Mouse (Mus musculus) urinary bladder, adult 2 months (tissue): ENCODE measurements around the gene Saysd1. TPM values are rescaled to one million over a fixed set of nuclear protein-coding genes. Genes with fewer than 3 reads are reported as not detected.

Experiments used
- DNase-seq: peaks from one replicate; pipeline ENCODE4 v3.0.0; 2022; ENCODE audit warnings: low spot score
- polyA plus RNA-seq: library from polyadenylated mRNA; depleted of rRNA; stranded (reverse); fragments of >200 nt; gene quantifications from 2 replicates; pipeline ENCODE4 v1.2.3, GENCODE M21; 2012

Saysd1 gene
- polyA plus RNA-seq, 1 experiment, result 7.9 TPM

DNA sequence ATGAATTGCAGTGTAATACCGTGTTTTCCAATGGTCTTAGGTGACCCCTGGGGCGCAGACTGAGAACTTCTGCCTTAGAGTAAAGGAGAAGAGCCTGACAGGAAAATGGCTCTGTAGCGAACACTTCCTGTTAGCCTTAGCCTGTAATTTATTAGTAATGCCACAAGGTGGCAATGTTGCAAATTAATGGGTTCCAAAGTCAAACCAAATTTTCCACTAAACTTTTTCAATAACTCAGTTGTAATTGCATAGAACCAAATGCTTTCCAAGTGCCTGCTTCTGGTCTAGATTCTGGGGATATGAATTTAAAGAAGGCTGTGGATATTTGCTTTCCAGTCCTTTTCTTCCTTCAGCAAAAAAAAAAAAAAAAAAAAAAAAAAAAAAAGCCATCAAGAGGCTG lies 26.1 kb downstream of the Saysd1 start:
- no peak for DNase-seq

DNA sequence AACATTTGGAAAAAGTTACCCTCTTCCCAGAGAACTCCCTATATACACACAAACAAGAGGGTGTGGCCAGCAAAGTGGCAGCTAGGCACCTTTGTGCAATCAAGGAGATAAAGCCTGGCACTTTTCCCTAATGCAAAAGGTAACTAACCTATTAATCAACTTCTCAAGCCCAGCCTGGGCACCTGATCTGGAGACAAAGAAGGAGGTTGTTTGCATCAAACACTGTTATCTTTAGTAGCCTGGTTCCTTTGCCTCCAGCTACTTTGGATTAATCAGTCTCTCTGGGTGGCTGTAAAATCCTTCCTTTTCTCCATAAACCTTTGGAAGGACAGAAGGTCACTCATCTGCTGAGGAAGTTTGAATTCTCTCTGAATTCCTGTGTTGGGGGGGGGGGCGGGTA lies 27.4 kb downstream of the Saysd1 start:
- no peak for DNase-seq

DNA sequence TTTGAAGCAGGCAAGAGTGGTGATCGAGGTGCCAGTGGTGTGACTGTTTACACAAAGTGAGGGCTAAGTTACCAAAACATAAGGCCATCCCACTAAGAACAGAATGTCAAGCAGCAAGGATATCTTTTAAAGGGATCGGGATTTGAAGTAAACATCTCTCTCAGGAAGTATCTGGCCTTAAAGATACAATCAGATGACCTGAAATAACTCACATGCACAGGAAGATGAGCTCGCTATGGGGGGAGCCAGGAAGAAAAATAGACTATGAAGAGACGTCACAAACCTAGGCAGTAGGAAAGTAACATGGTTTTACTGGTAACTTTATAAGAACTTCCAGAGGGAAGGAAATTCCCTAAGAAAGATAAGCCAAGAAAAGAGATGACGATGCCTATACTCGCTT lies 32.1 kb downstream of the Saysd1 start:
- no peak for DNase-seq

DNA sequence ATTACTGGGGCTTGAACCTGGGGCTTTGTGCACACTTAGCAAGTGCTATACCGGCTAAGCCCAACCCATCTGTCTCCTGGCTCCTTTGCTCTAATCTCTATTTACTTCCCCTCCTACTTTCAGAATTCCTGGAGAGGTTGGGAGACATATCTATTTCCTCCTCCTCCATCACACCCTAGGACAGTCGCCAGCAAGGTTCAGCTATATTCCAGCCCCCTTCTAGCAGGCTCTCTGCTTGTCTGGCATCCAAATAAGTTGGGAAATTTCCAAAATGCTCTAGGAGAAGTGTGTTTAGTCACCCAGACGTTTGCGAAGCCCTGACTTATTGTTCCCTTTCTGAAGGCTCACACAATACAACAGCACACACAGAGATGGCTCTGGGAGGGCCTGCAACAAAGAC lies 35.1 kb downstream of the Saysd1 start:
- no peak for DNase-seq

DNA sequence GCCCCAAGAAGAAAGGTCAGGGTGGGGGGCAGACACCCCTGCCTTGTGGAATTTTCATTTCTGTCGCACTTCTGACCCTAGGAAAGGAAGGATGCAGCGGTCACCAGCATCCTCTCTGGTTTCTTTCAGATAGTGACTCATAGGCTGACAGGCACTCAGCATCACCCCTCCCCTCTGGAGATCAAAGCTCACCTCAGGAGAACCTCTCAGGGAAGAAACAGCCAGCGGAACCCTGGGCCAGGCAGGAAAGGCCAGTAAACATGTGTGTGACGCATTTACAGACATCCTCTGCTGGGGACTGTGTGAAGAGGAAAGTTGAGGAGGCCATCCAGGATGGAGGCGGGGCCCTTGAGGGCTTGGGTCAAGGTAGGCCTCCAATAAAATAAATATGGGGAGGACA lies 40.3 kb downstream of the Saysd1 start:
- no peak for DNase-seq

DNA sequence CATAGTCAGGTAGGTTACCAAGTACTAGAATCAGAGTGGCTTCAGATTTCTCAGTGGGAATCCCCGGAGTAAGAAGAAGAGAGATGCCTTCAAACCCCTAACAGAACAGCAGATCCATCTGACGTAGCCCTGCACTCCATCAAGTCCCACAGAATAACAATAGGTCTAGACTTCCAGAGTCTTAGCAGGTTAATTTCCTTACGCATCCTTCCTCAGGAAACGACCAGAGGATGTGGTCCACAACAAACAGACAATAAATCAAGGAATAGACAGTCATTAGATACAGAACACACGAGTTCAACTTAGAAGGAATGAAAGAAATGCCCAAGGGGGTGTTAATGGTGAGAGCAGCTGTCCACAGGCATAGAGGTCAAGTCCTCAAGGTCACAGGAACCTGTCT lies 43.4 kb downstream of the Saysd1 start:
- no peak for DNase-seq

DNA sequence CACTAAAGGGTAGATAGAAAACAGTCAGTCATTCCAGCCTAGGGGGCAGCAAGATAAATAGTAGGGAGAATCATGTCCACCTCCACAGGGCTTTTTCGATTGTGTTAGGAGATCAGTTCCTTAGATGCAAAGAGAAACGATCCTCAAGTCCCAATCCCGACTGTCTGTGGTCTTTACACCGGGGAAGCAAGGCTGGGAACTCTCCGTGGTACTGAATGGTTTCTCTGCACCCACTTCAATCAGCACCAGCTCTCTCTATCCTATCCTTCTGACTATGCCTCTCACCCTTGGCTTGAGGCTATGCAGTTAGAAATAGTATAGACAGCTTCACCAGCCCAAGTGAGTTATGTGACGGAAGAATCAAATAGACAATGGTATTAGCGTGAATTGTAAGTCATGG lies 44.8 kb downstream of the Saysd1 start:
- DNase-seq, result no peak

DNA sequence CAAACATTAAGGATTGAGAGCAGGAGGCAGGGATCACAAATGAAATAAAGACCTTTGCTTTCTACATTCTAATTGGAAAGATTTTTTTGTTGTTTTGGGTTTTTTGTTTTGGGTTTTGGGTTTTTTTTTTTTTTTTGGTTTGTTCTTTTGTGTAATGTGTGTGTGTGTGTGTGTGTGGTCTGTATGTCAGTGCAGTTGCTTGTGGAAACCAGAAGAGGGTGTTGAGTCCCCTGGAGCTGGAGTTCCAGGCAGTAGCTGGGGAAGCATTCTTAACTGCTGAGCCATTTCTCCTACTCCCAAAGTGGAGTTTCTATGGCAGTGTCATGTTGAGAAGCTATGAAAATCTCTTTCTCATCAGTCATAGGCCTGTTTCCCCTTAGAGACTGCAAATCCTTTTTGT lies 54.0 kb downstream of the Saysd1 start:
- DNase-seq, result no peak

DNA sequence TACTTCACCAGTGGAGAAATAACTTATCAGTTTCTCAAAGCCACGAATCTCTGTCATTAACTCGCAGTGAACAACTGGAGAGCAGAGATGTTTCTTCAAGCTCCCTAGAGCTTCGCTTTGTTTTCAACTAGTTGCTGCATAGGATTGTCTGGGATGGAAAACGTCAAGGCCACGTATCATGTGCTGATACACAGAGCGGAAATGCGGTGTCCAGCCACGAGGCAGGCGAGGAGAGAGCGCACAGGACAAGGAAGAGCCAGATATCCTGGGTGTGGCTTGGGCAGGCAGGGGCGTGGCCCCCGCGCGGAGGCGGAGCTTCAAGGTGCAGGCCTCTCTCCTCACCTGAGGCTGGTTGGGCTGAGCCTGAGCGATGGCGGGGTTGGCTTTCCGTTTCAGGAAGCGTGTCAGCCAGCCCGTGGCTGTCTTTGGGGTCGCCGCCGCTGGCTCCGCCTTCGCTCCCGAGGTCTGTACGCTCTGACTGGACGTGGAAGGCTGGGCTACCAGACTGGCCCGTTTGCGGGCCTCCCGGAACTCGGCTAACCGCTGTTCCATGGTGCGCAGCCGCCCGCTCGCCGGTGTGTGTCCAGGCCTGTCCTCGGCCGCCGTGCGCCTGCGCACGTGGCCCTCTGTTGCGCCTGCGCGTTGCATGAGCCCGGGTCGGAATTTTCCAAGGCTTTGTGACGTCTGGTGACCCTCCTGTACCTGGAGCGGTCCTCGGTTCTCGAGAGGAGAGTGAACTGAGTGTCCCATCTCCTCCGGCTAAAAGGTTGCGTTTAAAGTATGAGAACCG lies 55.6 kb downstream of the Saysd1 start:
- DNase-seq, result peak; percentile 96

DNA sequence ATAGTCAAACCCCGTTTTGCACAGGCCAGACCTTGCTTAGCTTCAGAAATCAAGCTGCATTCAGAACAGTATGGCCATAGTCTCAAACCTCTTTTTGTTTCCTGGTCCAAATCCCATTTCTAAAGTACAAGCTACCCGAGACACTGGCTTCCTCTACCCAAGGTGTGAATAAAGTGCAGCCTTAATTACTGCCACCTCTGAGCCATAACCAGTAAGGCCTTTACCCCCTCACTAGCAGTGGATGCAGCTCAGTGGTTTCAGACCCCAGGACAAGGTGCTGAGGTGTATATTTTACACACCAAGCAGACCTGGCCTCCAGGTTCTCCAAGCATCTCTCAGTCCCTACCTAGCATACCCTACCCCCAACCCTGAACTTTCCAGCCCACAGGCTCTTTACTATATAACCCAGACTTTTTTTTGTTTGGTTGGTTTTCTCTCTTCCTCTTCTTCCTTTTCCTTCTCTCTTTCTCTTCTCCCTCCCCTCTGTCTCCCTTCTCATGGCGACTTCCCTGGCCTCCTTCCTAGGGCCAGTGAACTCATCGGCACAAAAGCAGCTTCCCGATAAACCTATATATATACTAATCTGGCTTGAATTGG lies 56.3 kb downstream of the Saysd1 start:
- DNase-seq, result no peak

DNA sequence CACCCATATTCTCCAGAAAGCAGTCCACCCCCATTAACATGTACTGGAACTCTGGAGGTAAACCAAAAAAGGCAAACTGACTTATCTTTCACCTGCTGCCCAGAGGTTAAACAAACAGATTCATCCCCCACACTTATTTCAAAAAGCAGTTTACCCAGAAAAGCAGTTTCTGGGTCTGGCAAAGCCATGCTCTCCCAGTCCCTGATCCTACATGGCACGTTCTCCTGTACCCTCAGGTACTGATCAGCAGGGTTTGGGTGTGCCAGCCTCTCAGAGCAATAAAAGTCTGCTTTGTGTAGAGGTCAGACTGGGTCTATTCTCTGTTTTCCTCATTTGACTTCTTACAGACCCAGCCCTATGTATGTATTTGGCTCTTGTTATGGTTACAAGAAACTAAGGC lies 57.2 kb downstream of the Saysd1 start:
- no peak for DNase-seq

DNA sequence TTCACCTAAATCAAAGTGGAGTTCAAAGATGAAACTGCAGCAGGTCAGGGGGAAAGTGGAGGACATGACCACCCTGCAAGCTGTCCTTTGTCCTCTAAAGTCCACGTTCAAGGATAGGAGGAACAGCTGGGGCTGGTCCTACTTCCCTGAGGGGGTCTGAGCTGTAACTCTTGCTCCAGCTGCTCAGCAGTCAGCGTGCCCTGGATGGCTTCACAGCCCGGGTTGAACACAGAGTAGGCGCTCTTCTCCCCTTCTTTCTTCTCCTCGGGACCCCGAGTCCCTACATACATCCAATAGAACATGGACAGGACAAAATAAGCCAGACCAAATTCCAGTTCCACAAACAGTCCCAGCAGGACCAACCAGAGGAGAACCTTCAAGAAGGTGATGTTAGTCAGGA lies 61.2 kb downstream of the Saysd1 start:
- no peak for DNase-seq

DNA sequence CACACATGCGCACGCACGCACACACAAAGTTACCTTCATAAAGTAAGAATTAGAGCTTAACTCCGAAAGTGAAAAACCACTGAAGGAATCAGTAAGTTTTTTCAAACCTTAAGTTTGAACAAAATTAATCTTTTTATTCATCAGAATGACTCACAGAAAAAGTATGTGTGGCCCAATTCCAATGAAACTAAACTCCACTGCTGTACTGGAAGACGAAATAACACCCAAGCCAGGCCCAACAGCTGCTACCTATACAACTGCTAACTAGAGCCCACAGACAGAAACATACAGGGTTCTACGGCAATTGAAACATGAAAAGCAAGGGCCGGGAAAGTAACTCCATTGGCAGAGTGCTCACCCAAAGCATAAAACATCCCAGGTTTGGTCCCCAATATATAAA lies 62.8 kb downstream of the Saysd1 start:
- no peak for DNase-seq

DNA sequence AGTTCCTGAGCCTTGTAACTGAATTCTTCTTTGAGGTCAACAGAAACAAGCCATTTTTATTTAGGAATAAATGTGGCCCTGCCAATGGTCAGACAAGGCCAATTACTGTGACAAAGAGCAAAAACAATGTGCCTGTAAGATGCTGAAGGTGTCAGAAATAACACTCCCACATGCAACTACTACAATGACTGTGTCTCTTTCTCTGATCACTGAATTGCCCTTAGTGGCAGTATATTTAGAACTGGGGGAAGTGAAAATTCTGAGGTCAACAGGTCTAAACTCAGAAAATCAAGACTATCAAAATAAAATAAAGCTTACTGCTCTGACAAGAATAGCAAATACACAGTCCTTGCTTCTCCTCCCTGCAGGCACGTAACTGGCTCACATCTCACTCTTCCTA lies 63.6 kb downstream of the Saysd1 start:
- DNase-seq, result no peak

DNA sequence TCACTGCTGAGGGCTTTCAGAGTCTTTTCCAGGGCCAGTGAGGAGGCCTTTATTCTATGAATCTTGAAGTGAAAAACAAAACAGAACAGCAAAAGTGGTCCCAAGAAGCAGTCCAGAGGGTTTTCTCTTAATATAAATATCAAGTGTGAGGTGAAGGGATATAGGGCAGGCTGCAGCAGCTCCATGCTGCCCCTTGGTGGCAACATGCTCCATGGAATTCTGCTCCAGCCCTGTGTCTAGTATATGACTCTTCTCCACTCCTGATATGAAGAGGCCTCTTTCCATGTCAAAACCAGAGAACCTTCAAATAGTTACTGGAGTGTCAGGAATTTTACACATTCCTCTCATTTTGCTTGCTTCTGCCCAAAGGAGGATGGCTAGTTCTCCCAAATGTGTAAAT lies 67.7 kb downstream of the Saysd1 start:
- DNase-seq, result no peak

DNA sequence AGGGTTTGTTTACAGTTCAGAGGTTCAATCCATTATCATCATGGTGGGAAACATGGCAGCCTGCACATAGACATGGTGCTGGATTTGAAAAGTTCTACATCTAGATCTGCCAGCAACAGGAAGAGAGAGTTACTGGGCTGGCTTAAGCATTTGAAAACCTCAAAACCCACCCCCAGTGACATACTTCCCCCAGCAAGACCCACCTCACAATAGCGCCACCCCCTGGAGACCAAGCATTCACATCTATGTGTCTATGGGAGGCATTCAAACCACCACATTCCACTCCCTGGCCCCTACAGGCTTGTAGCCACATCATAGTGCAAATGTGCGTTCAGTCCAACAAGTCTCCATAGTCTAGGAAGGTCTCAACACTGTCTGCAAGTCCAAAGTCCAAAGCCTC lies 70.0 kb downstream of the Saysd1 start:
- no peak for DNase-seq

DNA sequence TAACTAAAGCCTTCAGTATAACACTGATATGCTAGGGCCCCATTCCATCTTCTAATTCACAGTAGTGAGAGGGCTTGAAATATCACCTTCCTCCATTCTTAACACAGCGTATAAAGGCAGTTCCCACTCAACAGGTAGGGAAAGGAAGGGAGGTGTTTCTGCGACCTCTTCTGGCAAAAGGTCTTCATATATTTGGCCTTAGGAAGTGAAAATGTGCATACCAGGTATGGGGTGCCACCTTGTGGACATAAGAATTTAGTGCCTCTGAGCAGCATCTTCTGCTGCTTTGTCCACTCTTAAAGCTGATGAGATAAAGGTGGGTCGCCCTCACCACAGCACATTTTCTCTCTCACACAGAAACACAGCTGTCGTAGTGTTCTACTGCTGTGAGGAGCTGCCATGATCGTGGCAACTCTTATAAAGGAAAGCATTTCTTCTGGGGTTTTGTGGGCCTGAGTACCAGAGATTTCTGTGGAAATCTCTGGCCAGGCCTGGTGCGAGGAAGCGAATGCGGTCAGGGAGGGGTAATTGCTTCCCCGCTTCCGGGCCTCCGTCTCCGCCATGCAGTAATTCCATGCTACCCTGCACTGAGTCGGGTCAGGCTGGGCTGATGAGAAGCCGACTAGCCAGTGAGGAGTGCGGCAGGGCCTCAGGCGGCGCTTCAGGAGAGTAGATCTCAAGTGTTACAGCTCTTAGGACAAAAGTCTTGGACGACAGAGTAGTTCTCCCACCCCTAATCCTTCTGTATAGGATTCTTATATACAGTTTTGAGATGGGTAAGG lies 70.8 kb downstream of the Saysd1 start:
- DNase-seq, result no peak

DNA sequence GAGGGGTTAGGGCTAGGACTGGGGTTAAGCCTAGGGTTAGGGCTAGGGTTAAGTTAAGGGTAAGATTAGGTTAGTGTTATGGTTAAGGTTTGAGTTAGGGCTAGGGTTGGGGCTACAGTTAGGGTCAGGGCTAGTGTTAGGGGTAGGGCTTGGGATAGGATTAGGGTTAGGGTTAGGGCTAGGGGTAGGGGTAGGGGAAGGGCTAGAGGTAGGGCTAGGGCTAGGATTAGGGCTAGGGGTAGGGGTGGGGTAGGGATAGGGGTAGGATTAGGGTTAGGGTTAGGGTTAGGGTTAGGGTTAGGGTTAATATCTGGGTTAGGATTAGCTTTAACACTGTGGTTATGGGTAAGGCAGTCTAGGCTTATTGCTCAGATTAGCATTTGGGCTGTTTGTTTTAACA lies 73.6 kb downstream of the Saysd1 start:
- no peak for DNase-seq

DNA sequence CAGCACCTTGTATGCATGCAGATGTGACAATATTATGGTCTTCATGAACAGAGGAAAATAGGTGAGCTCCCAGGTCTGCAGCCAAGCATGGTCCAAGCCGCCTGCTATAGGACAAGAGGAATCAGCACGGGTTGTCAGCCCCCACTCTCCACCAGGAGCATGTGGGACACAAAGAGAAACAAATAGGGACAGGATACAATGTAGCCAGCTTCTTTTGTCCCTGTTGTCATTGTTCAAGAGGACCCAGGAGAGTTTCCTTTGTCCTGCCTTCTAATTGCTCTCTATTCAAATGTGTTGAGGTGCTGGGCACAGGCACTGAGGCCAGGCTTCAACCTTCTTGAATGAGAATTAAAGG lies 89.9 kb downstream of the Saysd1 start:
- no peak for DNase-seq

DNA sequence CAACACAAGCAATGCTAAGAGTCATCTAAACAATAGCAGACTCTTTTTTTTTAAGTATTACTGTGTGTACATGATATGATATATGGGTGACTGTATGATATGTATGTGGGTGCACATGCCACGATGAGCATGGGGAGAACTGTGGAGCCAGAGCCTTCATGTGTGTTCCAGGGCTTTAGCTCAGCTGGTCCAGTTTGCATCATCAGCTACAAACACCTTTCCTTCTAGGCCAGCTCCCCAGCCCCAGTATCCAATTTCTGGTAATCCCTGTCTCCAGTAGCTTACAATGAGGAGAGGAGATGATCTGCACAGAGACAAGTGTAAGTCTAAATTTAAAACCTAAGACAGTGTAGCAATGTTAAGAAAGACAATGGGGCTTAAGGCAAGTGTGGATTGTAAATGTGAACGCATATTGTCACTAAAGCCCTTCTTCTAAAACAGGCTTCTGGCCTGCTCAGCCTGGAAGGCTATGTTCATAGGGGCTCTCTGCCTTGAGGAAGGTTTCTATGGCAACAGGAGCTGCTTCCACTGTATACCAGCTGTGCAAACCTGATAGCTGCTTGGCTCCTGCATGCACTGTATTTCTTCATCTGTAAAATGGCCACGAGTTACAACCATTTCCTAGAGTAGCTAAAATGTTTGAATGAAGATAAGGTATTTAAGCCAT lies 90.4 kb downstream of the Saysd1 start:
- DNase-seq, result no peak

DNA sequence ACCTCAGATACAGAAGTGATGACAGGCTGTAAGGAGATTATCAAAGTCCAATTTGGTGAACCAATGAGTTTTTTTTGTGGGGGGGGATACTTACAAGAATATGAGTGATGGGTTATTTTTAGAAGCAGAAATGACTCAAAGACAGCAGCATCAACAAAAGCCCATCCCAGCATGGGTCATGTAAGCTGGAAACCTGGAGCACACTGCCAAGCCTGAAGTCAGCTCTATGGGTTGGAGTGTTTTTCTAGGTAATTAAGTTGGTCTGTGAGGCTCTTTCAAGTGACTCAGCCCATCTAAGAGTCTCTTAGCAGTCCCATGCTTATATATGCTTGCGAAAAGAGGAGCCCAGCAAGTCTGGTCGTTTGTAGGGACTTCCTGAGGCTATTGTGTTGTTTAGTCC lies 91.0 kb downstream of the Saysd1 start:
- DNase-seq, result no peak

DNA sequence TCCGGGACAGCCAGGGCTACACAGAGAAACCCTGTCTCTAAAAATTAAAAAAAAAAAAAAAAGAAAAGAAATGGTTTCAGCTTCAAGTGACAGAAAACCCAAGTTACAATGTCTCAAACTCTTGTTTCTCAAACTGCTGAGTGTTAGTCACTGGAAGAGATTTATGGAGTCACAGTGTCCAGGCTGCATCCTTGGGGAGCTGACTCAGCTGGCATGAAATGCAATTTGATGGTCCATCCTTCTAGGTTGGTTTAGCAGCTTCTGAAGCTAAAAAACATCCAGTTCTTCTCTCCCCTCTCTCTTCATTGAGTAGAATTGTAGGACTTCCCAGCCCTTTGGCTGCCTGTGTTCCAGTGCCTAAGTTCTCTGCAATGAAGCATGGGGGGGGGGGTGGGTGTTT lies 94.3 kb downstream of the Saysd1 start:
- no peak for DNase-seq

DNA sequence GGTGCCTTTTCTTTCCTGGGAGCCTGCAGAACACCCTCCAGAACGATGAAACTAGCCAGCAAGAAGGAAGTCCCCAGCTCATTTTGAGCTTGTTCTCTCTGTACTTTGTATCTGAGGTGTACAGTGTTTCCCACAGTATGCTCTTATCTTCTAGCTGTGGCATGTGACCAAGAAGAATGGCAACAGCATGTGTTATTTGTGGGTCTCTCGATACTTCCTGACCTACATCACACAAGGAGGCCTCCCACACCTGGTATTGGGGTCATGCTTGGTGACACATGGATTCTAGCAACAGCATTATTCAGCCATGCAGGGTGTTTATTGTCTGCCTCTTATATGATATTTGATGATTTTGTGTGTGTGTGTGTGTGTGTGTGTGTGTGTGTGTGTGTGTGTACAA lies 96.5 kb downstream of the Saysd1 start:
- no peak for DNase-seq
